Mouse (Mus musculus): ENCODE results near the gene 4931414P19Rik.
A peak's percentile ranks its signal among the peaks of the same experiment; 100 is the strongest.

The 4931414P19Rik gene

DNA sequence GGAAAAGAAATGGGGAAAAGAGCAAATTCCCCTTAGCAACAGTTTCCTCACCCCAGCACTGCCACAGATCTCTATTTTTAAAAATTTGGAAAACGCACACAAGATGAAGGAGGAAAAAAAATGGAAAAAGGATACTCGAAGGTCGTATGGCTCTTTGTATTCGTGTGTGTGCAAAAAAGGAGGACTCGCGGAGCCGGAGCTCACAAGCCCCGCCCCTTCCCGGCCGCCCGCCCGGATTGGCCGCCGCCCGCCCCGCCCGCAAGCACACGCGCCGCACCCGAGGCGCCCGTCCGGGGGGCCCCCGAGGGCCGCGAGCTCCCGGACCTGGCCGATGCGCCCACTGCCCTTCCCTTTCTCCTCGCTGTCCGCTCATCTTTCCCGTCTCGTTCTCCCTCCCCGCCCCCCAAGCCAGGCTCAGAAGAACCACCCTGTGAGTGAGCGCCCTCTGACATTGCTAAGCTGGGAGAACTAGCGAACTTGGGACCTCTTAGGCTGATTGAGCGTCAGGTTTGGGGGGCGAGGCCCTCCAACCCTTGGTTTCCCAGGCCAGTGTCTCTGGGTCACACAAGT, at the start of gene 4931414P19Rik:
Gene 4931414P19Rik (minus strand): TSS at position 242 of the 570 bp plus-strand sequence.
- peak; percentile 84 to 93 for DNase-seq (ENCODE audit: low spot score in 2 of 2)

DNA sequence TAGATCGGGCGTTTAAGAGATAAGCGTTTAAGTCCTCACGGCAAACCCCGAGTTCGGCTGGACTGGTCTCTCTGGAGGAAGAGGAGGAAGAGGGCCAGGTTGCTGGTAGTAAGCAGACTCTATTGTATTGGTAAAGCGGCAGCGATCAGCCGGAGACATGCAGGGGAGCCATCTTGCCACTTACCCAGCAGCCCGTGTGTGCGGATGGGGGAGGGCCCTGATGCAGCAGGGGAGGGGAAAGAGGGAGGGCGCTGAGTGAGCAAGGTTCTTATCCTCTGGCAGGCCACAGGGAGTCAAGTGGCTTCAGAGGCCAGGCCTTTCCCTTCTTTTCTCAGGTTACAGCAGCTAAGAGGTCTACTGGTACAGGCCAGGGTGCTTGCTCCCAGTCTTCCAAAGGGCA, 47.7 kb upstream of the 4931414P19Rik start:
- DNase-seq (ENCODE audit: low spot score in 2 of 2), result peak; percentile 69 to 85

DNA sequence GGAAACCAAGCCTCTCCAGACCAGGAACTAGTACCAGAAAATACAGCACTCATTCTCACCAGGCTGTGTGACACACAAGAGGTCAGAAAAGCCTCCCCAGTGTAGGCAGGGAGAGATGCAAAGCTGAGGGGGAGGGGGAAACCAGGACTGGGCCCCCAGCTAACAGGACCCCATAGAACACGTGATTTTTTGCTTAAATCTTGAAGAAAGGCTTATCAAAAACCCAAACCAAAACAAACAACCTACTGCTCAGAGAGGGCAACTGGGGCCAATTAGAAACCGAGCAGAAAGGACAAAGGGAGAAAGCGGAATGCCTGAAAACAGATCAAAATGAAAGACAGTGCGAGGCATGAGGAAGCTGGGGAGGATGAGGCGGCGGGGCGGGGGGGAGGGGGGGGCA, 47.0 kb upstream of the 4931414P19Rik start:
- no peak for DNase-seq (ENCODE audit: low spot score in 2 of 2)

DNA sequence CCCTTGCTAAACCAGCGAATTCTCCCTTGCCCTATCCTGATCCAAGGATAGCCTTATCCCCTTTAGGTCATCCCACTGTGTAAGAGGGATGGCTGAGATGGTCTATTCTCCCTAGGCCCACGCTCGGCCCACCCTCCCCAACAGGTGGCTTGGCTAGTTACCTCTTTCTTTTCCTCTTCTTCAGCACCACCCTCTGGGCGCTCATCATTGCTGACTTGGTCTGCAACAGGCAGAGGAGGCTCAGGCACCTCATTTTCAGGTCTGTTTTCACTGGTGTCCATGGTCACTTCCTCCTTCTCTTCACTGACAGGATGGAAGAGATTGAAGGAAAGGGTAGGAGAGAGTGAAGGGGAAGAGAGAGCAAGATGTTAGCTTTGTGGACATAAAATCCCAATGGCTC, 45.8 kb upstream of the 4931414P19Rik start:
- DNase-seq (ENCODE audit: low spot score in 2 of 2), result no peak

DNA sequence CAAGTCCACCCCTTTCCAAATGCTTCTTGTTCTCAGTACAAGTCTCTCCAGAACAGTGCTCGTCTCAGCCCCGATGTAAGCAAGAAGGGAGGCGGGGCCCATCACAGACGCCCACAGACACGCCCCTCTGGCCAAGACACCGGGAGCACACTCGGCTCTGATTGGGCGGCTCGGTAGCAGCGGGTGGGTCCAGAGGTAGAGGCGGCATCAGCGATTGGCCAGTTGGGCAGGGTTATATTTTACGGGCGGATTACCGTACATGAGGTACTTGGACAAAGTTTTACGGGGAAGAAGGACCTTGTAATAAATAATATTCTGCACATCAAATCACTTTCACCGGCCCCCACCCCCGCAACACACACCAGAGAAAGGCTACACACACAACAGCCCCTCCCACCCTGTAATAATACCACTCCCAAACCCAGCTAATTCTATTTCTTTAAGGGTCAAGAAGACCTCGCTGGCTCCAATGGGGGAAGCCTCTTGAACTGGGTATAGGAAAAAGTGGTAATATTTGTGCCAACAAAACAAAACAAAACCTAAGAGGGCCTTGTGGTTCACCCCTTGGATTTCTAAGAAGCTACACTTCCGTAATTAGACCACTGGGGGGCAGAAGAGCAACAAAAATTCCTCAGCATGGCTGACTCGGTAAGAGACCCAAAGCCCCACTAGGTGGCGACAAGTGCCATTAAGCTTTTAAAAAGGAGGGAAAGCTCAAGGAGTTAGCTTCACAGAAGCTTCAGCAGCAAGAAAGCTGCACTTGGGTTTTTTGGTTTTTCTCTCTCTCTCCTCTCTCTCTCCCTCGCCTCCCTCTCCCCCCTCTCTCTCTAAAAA, 45.0 kb upstream of the 4931414P19Rik start:
- peak; percentile 81 to 92 for DNase-seq (ENCODE audit: low spot score in 2 of 2)

DNA sequence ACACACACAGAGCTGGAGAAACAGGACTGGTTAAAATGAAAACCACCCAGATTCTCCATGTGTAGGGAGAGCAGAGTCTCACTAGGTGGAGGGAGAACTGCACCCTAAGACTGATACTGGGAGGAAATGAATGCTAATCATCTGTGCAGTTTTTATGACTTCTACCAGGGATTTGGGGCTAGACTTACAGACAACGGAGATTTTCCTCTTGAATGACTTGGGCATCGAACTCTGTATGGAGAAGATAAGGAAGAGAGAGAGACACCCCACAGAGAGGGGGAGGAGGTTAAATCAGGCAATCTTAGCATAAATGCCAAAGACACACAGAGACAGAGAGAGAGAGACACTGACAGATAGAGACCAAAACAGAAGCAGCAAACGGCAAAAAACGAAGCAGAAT, 42.1 kb upstream of the 4931414P19Rik start:
- no peak for DNase-seq (ENCODE audit: low spot score in 2 of 2)

DNA sequence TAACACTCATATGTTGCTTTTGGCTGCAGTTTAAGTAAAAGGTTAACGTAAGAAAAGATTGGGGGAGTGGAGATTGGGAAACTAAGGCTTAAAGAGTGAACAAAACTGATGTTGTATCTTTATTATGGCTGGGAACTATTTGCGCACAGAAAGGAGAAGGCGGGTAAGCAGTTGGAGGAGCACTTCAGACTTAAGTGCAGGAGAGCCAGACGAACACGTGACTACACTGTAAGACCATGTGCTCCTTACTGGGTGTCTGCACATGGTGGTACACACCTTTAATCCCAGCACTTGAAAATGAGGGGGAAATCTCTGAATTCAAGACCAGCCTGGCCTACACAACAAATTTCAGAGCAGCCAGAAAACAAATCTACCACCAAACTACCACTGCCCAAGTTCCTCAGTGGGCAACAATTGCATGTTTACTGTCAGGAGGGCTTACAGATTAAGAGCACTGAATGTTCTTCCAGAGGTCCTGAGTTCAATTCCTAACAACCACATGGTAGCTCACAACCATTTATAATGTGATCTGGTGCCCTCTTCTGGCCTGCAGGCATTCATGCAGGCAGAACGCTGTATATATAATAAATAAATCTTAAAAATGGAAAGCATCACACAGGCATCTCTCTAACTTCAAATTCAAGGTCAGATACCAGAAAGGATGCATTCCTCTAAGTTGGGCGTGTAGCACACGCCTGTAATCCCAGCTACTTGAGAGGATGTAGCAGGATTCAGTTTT, 41.3 kb upstream of the 4931414P19Rik start:
- DNase-seq (ENCODE audit: low spot score in 2 of 2), result no peak

DNA sequence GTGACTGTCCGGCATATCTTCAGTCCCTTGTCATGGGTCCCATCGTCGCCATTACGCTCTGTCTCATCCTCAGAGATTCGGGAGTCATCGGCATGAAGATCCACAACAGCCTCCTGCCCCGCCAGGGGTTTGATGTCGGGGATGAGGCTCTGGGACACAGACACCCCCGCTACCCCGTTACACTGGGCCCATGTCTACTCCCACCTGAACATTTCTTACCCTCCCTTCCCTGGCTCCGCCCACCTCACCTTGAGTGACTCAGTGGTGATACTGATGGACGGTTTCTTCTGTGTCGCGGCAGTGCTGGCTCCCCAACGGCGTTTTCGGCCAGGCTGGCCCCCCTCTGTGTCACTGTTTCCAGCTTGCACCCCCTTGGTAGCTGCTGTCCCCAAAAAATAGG, 40.7 kb upstream of the 4931414P19Rik start:
- DNase-seq (ENCODE audit: low spot score in 2 of 2), result no peak

DNA sequence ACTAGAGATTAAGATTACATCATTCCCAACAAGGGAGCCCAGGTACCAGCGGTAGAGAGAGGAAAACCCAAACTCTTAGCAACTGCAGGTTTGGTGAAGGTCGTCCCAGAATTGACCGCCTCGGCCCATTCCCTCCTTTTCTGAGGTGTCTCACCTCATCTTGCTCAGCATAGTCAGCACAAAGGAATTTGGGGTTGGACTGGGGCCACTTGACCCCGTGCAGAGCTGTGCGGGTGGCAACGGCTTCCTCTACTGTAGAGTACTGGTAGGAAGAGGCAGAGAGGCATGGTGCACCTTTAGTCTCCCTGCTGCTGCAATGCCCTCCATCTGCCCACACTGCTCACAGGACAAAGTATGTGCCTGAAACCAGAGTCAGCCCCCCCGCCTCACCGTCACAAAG, 38.5 kb upstream of the 4931414P19Rik start:
- no peak for DNase-seq (ENCODE audit: low spot score in 2 of 2)

DNA sequence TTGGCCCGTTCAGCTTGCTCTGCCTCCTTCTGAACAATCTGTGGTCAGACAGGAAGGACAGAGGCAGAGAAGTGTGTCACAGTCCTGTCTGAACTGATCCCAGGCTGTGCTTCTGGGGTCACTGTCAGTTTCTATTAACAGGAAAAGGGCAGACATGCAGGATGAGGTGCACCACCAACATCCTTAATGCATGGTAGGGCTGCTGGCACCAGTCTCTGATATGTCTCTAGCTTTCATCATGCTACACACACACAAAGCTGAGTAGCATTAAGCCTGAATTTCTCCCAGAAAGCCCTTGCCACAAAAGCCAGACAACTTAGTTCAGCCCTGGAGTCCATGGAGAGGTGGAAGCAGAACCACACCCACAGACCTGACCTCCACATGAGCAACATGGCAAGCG, 37.2 kb upstream of the 4931414P19Rik start:
- no peak for DNase-seq (ENCODE audit: low spot score in 2 of 2)

DNA sequence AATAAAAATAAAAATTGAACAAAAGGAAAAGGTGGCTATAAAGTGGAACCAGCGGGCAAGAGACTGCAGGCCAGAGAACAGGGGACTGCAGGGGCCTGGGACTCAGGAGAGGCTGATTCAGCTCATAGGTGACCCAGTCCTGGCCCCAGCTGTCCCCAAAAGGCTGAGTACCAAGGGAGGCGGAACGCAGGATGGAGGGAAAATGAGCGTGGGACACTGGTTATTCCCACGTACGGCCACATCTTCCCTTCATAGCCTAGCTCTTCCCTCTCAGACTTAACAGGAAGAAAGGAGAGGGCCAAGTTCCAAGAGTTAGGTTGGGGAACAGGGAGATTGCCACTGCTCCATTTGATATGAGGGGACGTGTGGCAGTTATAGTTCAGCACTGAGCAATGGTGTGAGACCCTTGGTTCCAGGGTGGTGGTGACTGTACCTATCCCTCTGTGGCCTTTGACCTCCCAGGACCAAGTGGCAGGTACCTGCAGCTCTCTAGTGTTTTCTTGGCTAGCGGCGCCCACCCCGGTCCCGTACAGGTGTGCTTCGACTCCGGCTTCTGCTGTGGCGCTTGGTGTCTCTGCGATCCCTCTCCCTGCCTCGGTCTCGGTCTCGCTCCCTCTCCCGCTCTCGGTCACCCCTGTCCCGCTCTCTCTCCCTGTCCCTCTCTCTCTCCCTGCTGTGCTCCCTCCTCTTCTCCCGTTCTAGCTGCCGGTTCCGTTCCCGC, 36.6 kb upstream of the 4931414P19Rik start:
- no peak for DNase-seq (ENCODE audit: low spot score in 2 of 2)

DNA sequence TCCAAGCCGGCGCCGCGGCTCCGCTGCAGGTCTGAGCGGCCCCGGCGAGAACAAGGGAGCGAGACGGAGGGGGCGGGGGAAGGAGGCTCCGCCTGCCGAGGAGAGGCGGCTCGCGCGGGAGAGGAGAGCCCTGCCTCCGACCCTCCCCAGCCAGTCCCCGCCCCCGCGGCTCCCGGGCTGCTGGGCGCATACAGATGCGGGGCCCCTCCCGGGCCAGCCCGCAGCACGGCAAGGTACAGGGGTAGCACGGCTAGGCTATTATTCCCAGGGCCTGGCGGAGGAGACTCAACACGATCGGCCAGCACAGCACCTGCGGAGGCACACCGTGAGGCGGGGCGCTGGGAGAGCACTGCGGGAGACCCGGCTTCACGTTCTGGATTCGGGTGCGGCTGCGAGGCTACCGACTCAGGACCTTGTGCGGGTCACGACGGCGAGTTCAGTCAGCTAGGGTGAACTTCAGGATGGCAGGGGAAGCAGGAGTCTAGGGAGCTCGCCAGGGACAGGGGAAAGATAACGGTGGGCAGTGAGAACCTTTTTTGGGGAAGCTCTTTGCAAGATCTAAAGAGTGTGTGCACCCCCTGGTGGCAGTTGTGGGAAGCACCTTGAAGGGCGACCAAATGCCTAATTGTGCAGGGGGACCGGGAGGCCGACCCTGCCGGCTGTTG, 35.6 kb upstream of the 4931414P19Rik start, which contains the start of gene Cdh24:
Gene Cdh24 (minus strand): TSS at position 60 of the 665 bp plus-strand sequence.
- DNase-seq (ENCODE audit: low spot score in 2 of 2), result peak; percentile 91 to 92

DNA sequence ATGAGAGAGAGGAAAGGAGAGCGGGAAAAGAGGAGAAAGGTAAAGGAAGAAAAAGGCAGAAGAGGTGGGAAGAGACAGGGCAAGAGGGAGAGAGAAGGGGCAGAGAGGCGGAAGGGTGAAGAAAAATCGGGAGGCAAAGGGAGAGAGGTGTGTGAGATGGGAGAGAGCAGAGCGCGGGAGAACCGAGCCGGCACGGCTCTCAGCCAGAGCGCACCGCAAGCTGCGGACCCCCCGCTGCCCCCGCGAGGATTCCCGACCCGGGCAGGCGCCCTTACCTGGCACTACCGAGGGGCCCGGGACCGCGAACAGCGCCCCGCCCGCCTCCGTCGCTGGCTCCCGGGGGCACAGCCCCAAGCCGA, 35.1 kb upstream of the 4931414P19Rik start, which contains the start of gene Gm17606:
Gene Gm17606 (plus strand): TSS at position 7 of the 359 bp plus-strand sequence.
- DNase-seq (ENCODE audit: low spot score in 2 of 2), result no peak

DNA sequence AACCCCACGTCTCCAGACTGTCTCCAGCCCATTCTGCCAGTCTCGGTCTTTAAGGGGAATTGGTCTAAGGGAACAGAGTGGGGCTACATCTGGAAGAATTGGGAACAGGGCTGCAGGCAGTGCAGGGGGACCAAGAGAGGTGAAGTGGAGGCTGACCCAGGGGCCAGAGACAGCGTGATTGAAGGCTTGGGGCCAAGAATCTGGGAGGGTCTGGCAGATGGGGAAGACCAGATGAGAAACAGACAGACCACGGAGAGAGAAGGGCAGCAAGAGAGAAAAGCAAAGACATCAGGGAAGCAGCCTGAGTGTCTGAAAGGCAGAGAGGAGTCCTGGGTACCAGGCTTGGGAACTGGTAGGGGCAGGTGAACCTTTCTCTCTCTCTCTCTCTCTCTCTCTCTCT, 34.3 kb upstream of the 4931414P19Rik start:
- DNase-seq (ENCODE audit: low spot score in 2 of 2), result no peak

DNA sequence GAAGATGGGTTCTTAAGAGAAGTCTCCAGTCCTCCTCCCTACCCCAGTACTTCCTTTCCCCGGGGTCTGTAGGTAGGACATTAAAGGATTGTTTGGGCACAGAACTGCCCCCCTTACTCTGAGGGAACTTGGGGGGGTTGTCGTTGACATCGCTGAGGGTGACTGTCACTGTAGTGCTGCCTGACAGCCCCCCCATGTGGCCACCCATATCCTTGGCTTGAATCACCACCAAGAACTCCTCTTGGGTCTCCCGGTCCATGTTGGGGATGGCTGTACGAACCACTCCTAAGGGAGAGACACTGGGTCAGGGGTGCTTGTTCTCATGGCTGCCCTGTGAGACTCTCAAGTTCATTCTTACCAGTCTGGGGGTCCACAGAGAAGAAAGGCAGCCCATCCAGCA, 32.4 kb upstream of the 4931414P19Rik start:
- DNase-seq (ENCODE audit: low spot score in 2 of 2), result no peak

DNA sequence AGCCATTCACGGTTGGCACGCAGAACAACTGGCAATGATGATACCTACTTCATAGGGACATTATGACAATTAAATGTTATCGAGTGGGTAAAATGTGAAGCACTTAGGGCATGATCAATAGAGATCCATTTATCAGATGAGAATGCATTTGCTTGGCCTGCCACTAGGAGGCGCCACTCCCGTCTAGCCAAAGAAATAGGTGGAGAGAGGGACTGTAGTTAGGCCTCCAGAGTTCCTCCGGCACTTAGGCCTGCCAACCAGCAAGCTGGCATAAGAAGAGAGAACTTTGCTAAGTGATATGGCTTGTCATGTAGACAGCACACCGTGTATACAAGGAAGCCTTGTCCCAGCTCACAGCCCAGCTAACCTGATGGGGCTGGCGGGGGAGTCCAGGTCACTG, 31.2 kb upstream of the 4931414P19Rik start:
- peak; percentile 63 to 78 for DNase-seq (ENCODE audit: low spot score in 2 of 2)

DNA sequence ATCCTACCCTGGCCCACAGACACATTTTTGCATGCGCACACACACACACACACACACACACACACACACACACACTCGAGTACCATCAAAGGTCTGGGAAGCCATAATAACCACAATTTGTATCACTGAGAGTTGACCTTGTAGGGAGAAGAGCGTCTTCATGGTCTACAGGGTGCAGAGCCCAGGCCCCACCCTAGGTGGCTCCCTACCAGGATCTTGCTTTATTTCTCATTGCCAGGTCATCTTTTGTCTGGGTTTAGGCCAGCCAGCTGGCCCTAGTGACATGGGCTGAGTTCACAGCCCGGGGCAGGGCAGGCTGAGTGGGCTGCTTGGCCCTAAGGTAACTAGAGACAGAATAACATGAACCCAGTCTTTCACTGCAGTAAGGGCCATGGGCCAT, 28.4 kb upstream of the 4931414P19Rik start:
- DNase-seq (ENCODE audit: low spot score in 2 of 2), result no peak

DNA sequence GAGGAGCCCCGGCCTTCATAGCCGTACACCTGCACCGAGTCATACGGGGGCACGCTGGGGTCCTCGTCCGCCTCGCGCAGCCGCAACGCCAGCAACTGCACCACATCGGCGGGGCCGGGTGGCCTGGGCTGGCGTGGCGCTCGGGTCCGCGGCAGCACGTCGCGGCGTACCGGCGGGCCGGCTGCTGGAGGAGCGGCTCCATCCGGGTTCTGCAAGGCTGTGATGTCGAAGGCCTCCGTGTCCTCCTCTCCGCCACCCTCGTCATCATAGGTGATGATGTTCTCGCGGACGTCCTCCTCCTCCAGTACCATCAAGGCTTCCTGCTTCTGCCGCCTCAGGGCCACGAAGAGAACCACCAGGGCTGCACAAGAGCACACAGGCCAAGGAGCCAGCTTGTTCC, 26.5 kb upstream of the 4931414P19Rik start:
- DNase-seq (ENCODE audit: low spot score in 2 of 2), result no peak

DNA sequence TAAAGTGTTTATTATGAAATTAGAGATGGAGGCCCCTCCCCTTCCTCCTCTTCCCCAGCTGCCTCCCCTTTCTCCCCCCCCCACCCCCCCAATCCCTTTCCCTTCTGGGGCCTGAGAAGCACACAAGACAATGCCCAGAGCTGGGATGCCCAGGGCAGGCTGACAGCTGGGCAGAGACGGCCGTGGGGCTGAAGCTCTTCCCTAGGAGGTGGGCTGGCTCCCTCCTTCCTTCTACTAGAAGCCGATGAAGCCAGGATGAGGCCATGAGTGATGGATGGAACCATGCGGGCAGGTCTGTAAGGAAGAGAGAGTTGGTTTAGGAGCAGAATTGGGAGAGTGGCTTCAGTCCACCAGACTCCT, 25.4 kb upstream of the 4931414P19Rik start:
- DNase-seq (ENCODE audit: low spot score in 2 of 2), result no peak

DNA sequence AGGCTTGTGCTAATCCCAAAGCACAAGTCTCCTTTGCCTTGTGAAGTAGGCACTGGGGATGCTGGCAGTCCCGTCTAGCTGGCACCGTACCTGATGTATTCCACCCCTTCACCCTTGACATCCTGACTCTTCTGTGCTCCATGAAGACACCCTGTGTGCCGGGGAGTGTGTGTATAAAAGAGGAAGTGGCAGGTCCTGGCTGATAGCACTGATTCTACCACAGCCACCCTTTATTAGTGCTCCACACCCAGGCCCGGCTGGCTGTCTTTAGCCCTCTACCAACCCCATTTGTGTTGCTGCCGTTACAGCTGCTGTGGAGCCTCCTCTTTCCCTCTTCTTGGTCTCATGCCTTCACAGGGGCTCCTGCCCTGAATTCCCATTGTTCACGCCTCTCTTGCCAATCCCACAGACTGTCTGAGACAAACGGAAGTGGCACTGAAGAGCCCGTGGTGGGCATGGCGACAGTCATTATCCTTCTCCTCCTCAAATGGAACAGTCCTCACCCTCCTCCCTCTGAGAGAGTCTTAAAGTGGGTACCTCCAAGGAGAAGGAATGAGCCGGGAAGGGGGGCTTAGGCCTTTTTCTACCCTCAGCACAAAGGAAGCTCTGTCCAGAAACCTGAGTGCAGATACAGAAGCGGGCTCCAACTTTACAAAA, 24.9 kb upstream of the 4931414P19Rik start:
- DNase-seq (ENCODE audit: low spot score in 2 of 2), result no peak

DNA sequence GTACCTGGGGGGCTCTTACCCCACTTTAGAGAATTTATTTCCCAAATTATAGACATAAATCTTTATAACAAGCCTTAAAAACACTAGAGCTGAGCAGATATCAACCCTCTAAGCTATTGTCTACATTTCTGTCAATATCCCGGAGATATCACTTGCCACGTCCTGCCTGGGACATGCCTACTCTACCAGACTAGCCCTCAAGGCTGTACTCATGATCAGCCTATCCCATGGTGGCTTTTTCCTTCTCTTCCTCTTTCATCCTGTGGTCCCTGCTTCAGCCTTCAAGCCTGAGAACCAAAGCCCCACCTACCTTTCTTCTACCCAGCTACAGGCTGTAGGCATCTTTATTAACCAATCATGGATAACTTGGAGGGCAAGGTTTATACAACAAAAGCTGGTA, 24.0 kb upstream of the 4931414P19Rik start:
- DNase-seq (ENCODE audit: low spot score in 2 of 2), result no peak

All from spleen, postnatal 10 days (tissue).